Mouse (Mus musculus) kidney, postnatal 10 days (tissue): ENCODE measurements around the gene Prickle2.

Source experiments
- DNase-seq: peaks from one replicate; pipeline ENCODE4 v3.0.0; 2021; ENCODE audit warnings: mixed read lengths

Gene Prickle2

GRCm38 (mm10) chr6:92346729-92347128, 359.2 kb downstream of the Prickle2 start:
- no peak for DNase-seq

GRCm38 (mm10) chr6:92345151-92345550, 360.8 kb downstream of the Prickle2 start:
- no peak for DNase-seq

GRCm38 (mm10) chr6:92344588-92344987, 361.4 kb downstream of the Prickle2 start:
- no peak for DNase-seq
